Mouse (Mus musculus) CH12.LX (cell line): ENCODE results near the gene Serinc5. TPM values are rescaled to one million over a fixed set of nuclear protein-coding genes. Genes with fewer than 3 reads are reported as not detected.

Experiments used
- DNase-seq: peaks from one replicate; pipeline ENCODE4 v3.0.0-alpha.2; 2013; ENCODE audit errors: extremely low read depth
- H3K27ac ChIP-seq: 2 replicates; pipeline ENCODE4 v1.5.1; 2012; ENCODE audit warnings: low read depth, mild to moderate bottlenecking, control low read depth, moderate library complexity; ENCODE audit not compliant: insufficient read depth
- H3K27me3 ChIP-seq: replicated peaks from 2 replicates; pipeline ENCODE3; 2012; ENCODE audit warnings: inconsistent platforms
- H3K36me3 ChIP-seq, 2 experiments: replicated peaks in 1 of 2; 2 replicates each; pipeline versions ENCODE3 to v1.6.1; 2012; ENCODE audit warnings: inconsistent platforms in 1 of 2, low read length in 1 of 2, mild to moderate bottlenecking in 1 of 2, mixed read lengths in 1 of 2, moderate library complexity in 1 of 2; ENCODE audit not compliant: control insufficient read depth in 1 of 2, insufficient read depth in 1 of 2
- H3K4me1 ChIP-seq, 2 experiments: 2 replicates each; pipeline ENCODE4 v1.6.1; 2012; ENCODE audit warnings: inconsistent platforms in 1 of 2, moderate library complexity in 1 of 2; ENCODE audit not compliant: insufficient read depth in 2 of 2, control insufficient read depth in 1 of 2
- H3K4me2 ChIP-seq: 2 replicates; pipeline ENCODE4 v1.6.1; 2012; ENCODE audit warnings: low read depth, mild to moderate bottlenecking, control low read depth; ENCODE audit not compliant: poor library complexity, insufficient read depth, severe bottlenecking
- H3K4me3 ChIP-seq, 3 experiments: fragments of 150-350 bp in 1 of 3; sonication (generic) in 1 of 3; replicated peaks in 1 of 3; 2 replicates each; pipeline versions ENCODE3 to v1.5.1; 2011 to 2012; ENCODE audit warnings: low read depth in 2 of 3, low read length in 2 of 3, mild to moderate bottlenecking in 2 of 3, moderate library complexity in 2 of 3, control low read depth in 1 of 3, improper control_type of control experiment in 1 of 3, inconsistent platforms in 1 of 3, mixed read lengths in 1 of 3; ENCODE audit not compliant: poor library complexity in 1 of 3
- H3K79me2 ChIP-seq: replicated peaks from 2 replicates; pipeline ENCODE4 v1.6.1; 2012; ENCODE audit warnings: mild to moderate bottlenecking, moderate library complexity; ENCODE audit not compliant: control insufficient read depth, poor library complexity, insufficient read depth, severe bottlenecking; ENCODE audit errors: extremely low read depth
- H3K9ac ChIP-seq: 2 replicates; pipeline ENCODE4 v1.6.1; 2012; ENCODE audit warnings: low read depth, mild to moderate bottlenecking, control low read depth, moderate library complexity; ENCODE audit not compliant: insufficient read depth
- H3K9me3 ChIP-seq: replicated peaks from 2 replicates; pipeline ENCODE3; 2012; ENCODE audit warnings: low read length, inconsistent platforms, mixed read lengths
- BHLHE40 ChIP-seq: IDR thresholded peaks from 2 replicates; pipeline ENCODE4 v1.6.1; 2011; ENCODE audit warnings: mild to moderate bottlenecking, low read depth, low read length, improper control_type of control experiment
- CTCF ChIP-seq, 2 experiments: IDR thresholded peaks in 1 of 2; conservative IDR thresholded peaks in 1 of 2; 2 replicates each; pipeline ENCODE4 v1.5.1; 2011 to 2012; ENCODE audit warnings: low read depth in 2 of 2, low read length in 2 of 2, improper control_type of control experiment in 1 of 2, inconsistent platforms in 1 of 2, mild to moderate bottlenecking in 1 of 2, moderate library complexity in 1 of 2
- E2F4 ChIP-seq: IDR thresholded peaks from 2 replicates; pipeline ENCODE4 v1.6.1; 2011; ENCODE audit warnings: low read depth, low read length, improper control_type of control experiment; ENCODE audit not compliant: insufficient replicate concordance
- EP300 ChIP-seq: IDR thresholded peaks from 2 replicates; pipeline ENCODE4 v1.6.1; 2011; ENCODE audit warnings: low read length, improper control_type of control experiment
- HCFC1 ChIP-seq: IDR thresholded peaks from 2 replicates; pipeline ENCODE4 v1.6.1; 2012; ENCODE audit warnings: low read depth, mild to moderate bottlenecking, inconsistent platforms, low read length, improper control_type of control experiment
- KAT2A ChIP-seq: IDR thresholded peaks from 2 replicates; pipeline ENCODE4 v1.6.1; 2012; ENCODE audit warnings: low read length, improper control_type of control experiment, inconsistent platforms; ENCODE audit not compliant: insufficient replicate concordance
- MAFK ChIP-seq: IDR thresholded peaks from 2 replicates; pipeline ENCODE4 v1.6.1; 2011; ENCODE audit warnings: low read length, improper control_type of control experiment; ENCODE audit not compliant: insufficient replicate concordance
- MAX ChIP-seq: IDR thresholded peaks from 2 replicates; pipeline ENCODE4 v1.6.1; 2011; ENCODE audit warnings: low read length, improper control_type of control experiment
- MAZ ChIP-seq: IDR thresholded peaks from 2 replicates; pipeline ENCODE4 v1.6.1; 2012; ENCODE audit warnings: low read depth, mild to moderate bottlenecking, inconsistent platforms, low read length, improper control_type of control experiment, moderate library complexity
- MEF2A ChIP-seq: IDR thresholded peaks from 2 replicates; pipeline ENCODE4 v1.6.1; 2014; ENCODE audit warnings: low read depth, mild to moderate bottlenecking, inconsistent platforms, low read length, improper control_type of control experiment, borderline replicate concordance
- MXI1 ChIP-seq: IDR thresholded peaks from 2 replicates; pipeline ENCODE4 v1.6.1; 2011; ENCODE audit warnings: mild to moderate bottlenecking, low read depth, low read length, improper control_type of control experiment
- NELFE ChIP-seq: IDR thresholded peaks from 2 replicates; pipeline ENCODE4 v1.6.1; 2011; ENCODE audit warnings: low read depth, low read length, improper control_type of control experiment
- SIN3A ChIP-seq: IDR thresholded peaks from 2 replicates; pipeline ENCODE4 v1.6.1; 2012; ENCODE audit warnings: low read length, improper control_type of control experiment, inconsistent platforms
- TBP ChIP-seq: conservative IDR thresholded peaks from 2 replicates; pipeline ENCODE4 v1.6.1; 2011; ENCODE audit warnings: low read depth, low read length, improper control_type of control experiment
- UBTF ChIP-seq: IDR thresholded peaks from 2 replicates; pipeline ENCODE4 v1.6.1; 2012; ENCODE audit warnings: low read depth, mild to moderate bottlenecking, inconsistent platforms, low read length, improper control_type of control experiment, moderate library complexity
- ZC3H11A ChIP-seq: IDR thresholded peaks from 2 replicates; pipeline ENCODE4 v1.6.1; 2012; ENCODE audit warnings: low read depth, mild to moderate bottlenecking, inconsistent platforms, low read length, improper control_type of control experiment
- ZKSCAN1 ChIP-seq: IDR thresholded peaks from 2 replicates; pipeline ENCODE4 v1.6.1; 2012; ENCODE audit warnings: low read depth, inconsistent platforms, low read length, improper control_type of control experiment, borderline replicate concordance
- dilution Hi-C: fragments of 300-500 bp; cut with MboI; formaldehyde crosslinking; loops from 2 replicates; pipeline ENCODE4 v1.14.3; 2020; ENCODE audit warnings: low sequenced_read_pairs; ENCODE audit not compliant: extremely low pct_unique_long_range_greater_than_20kb, extremely low pct_ligation_motif_present
- in situ Hi-C: fragments of 300-500 bp; cut with MboI; formaldehyde crosslinking; loops from 3 replicates; pipeline ENCODE4 v1.14.3; 2019; ENCODE audit warnings: low sequenced_read_pairs, low pct_ligation_motif_present, low pct_unique_long_range_greater_than_20kb, mixed read lengths
- polyA plus RNA-seq: library from polyadenylated mRNA; unstranded; fragments of >175 nt; gene quantifications from 2 replicates; pipeline ENCODE4 v1.2.1, GENCODE M21; 2012; ENCODE audit warnings: low read depth; ENCODE audit not compliant: insufficient read length
- total RNA-seq, 2 experiments: library from RNA; depleted of rRNA; stranded (reverse); fragments of 300-350 nt in 1 of 2; fragments of >200 nt in 1 of 2; gene quantifications; 2 replicates each; pipeline ENCODE4 v1.2.3; 2012 to 2014

Serinc5 gene
- total and polyA plus RNA-seq, 3 experiments: 1.9 to 5.2 (median 4.3) TPM

GRCm38 (mm10) chr13:92682833-92683232 is 71.9 kb downstream of the Serinc5 start:
- H3K27me3 ChIP-seq: no peaks in the 10 kb centered on the region
- H3K27ac ChIP-seq: no peak overlapping the region
- dilution Hi-C loops: no loop called here
- H3K36me3 ChIP-seq: peaks cover 2% of the 10 kb centered on the region in 2 experiments
- H3K9me3 ChIP-seq: peaks cover 4% of the 10 kb centered on the region
- TF ChIP-seq BHLHE40: no peak
- no peak for TF ChIP-seq EP300
- TF ChIP-seq MAX: no peak
- no peak for TF ChIP-seq HCFC1
- TF ChIP-seq UBTF: no peak
- TF ChIP-seq MAFK: no peak
- TF ChIP-seq SIN3A: no peak
- no peak for TF ChIP-seq CTCF (conservative IDR thresholded peaks at IDR 0.05 in 1 of 2, IDR thresholded peaks at IDR 0.05 in 1 of 2; ENCODE audit: low read depth in 2 of 2, low read length in 2 of 2)
- TF ChIP-seq MAZ: no peak
- H3K9ac ChIP-seq: no peak overlapping the region
- in situ Hi-C loops: no loop called here
- DNase-seq: no peak
- no peak overlapping the region for H3K4me3 ChIP-seq
- no peaks in the 10 kb centered on the region for H3K79me2 ChIP-seq
- H3K4me2 ChIP-seq: no peak overlapping the region
- H3K4me1 ChIP-seq: peaks cover 4 to 7% of the 10 kb centered on the region in 2 experiments; a peak in 2 of 4 replicates

GRCm38 (mm10) chr13:92683464-92683863 is 72.6 kb downstream of the Serinc5 start:
- peaks cover 4 to 5% of the 10 kb centered on the region in 2 experiments; a peak in 3 of 4 replicates for H3K4me1 ChIP-seq
- no peaks in the 10 kb centered on the region for H3K27me3 ChIP-seq
- H3K9me3 ChIP-seq: peaks cover 4% of the 10 kb centered on the region
- H3K9ac ChIP-seq: no peak overlapping the region
- no peak overlapping the region for H3K4me2 ChIP-seq
- dilution Hi-C loops: no loop called here
- TF ChIP-seq MAX (no peak), E2F4 (no peak), KAT2A (no peak), MEF2A (no peak), TBP (no peak), NELFE (no peak)
- peaks cover 2% of the 10 kb centered on the region in 2 experiments for H3K36me3 ChIP-seq
- no peak overlapping the region for H3K27ac ChIP-seq
- in situ Hi-C loops: no loop called here
- H3K4me3 ChIP-seq: no peak overlapping the region
- H3K79me2 ChIP-seq: no peaks in the 10 kb centered on the region
- no peak for DNase-seq

- no peak for DNase-seq
- H3K9ac ChIP-seq: no peak overlapping the region
- H3K4me3 ChIP-seq: no peak overlapping the region
- peaks cover 2% of the 10 kb centered on the region in 2 experiments for H3K36me3 ChIP-seq
- H3K79me2 ChIP-seq: no peaks in the 10 kb centered on the region
- H3K9me3 ChIP-seq: peaks cover 4% of the 10 kb centered on the region
- in situ Hi-C loops: no loop called here
- H3K27me3 ChIP-seq: no peaks in the 10 kb centered on the region
- dilution Hi-C loops: no loop called here
- H3K27ac ChIP-seq: no peak overlapping the region
- no peak overlapping the region for H3K4me2 ChIP-seq
- no peak for TF ChIP-seq ZC3H11A
- no peak for TF ChIP-seq MXI1
- no peak for TF ChIP-seq ZKSCAN1
- TF ChIP-seq BHLHE40: no peak
- no peak for TF ChIP-seq MAZ
- peaks cover 9 to 13% of the 10 kb centered on the region in 2 experiments for H3K4me1 ChIP-seq
Observed at GRCm38 (mm10) chr13:92684310-92684709, 73.4 kb downstream of the Serinc5 start.
